Mouse (Mus musculus) heart, embryonic 12.5 days (tissue): Measurements from ENCODE around the gene Smc3. TPM values are rescaled to one million over a fixed set of nuclear protein-coding genes. Genes with fewer than 3 reads are reported as not detected.
"Not testable (repeated sequence)": the region's sequence is repeated elsewhere in the genome, so short reads cannot be mapped to it uniquely, and the experiment has no call there.

Source experiments
- ATAC-seq: fragments of 200-750 bp; cut with Nextera tagmentation; 2 replicates; pipeline ENCODE4 v1.8.0; 2017; ENCODE audit warnings: moderate TSS enrichment, moderate library complexity; ENCODE audit not compliant: insufficient number of reproducible peaks, low FRiP score
- H3K27ac ChIP-seq: fragments of 300-500 bp; sonication (generic); 2 replicates; pipeline ENCODE4 v1.5.1; 2016; ENCODE audit warnings: mild to moderate bottlenecking, moderate library complexity; ENCODE audit not compliant: poor library complexity, severe bottlenecking
- H3K27me3 ChIP-seq: fragments of 300-500 bp; sonication (generic); replicated peaks from 2 replicates; pipeline ENCODE4 v1.6.1; 2016; ENCODE audit warnings: mild to moderate bottlenecking, moderate library complexity
- H3K36me3 ChIP-seq: fragments of 300-500 bp; sonication (generic); 2 replicates; pipeline ENCODE4 v1.6.1; 2016; ENCODE audit warnings: mild to moderate bottlenecking, moderate library complexity
- H3K4me1 ChIP-seq: fragments of 300-500 bp; sonication (generic); replicated peaks from 2 replicates; pipeline ENCODE4 v1.6.1; 2016; ENCODE audit warnings: mild to moderate bottlenecking
- H3K4me2 ChIP-seq: fragments of 300-500 bp; sonication (generic); 2 replicates; pipeline ENCODE4 v1.6.1; 2016; ENCODE audit warnings: mild to moderate bottlenecking, moderate library complexity
- H3K4me3 ChIP-seq: fragments of 300-500 bp; sonication (generic); 2 replicates; pipeline ENCODE4 v1.5.1; 2016; ENCODE audit warnings: mild to moderate bottlenecking
- H3K9ac ChIP-seq: fragments of 300-500 bp; sonication (generic); 2 replicates; pipeline ENCODE4 v1.6.1; 2016; ENCODE audit warnings: mild to moderate bottlenecking, moderate library complexity
- H3K9me3 ChIP-seq: fragments of 300-500 bp; sonication (generic); replicated peaks from 2 replicates; pipeline ENCODE4 v1.6.1; 2016; ENCODE audit warnings: mild to moderate bottlenecking, moderate library complexity
- WGBS: fragments of 180-500 bp; shearing (Covaris S2); methylation state at CpG from one replicate; pipeline ENCODE4 v1.1.7; 2016; 5-methylcytosine and 5-hydroxymethylcytosine counted together
- polyA plus RNA-seq: library from polyadenylated mRNA; unstranded; fragments of >200 nt; fragmentation: Nextera tagmentation; extraction: Ambion mirVana; gene quantifications from 2 replicates; pipeline ENCODE4 v1.2.1, GENCODE M21; 2016

Smc3 gene
- polyA plus RNA-seq, 1 experiment from 2014 or later = 45.6 TPM

DNA sequence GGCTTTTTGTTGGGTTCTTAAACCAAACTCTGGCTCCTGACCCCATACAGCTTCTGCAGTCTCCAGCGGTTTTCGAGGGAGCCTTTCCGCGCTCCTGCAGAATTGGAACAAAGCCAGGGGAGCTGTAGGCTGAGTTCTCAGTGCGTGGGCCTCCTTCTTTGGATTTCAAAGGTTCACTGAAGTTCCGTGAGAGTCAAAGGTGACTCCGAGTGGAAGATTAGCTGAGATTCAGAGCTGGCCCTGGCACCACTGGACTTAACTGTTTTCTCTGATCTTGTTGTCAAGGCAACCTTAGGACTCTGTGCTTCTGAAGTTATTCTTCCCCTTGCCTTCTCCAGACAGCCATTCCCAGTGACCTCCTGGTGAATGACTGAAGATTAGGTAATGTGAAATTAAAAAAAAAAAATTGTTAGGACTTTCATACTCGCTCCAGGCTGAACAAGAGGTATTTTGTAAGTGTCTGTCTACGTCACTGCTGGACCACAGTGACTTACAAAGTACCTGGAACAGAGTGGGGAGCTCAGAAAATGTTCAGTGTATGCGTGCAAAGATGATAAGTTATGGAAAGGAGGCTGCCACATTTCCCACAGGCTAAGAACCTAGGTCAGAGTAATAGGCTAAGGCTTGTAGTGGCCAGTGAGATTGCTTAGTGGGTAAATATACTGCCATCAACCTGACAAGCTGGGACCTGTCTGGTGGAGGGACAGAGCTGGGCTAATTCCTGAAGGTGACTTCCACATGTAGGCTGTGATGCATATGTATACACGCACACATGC is 23.0 kb upstream of the Smc3 start:
- Histone ChIP-seq H3K4me1 (peaks cover 40% of the 10 kb centered on the region), H3K27me3 (no peaks in the 10 kb centered on the region), H3K36me3 (no peaks in the 10 kb centered on the region), H3K4me3 (no peak overlapping the region), H3K4me2 (no peak overlapping the region; the same call in 1 of the 2 replicates), H3K27ac (peak overlapping the region; percentile 40), H3K9me3 (no peaks in the 10 kb centered on the region), H3K9ac (no peak overlapping the region; the same call in 1 of the 2 replicates)
- no peak for ATAC-seq
- WGBS = 50% methylated on average over 11 of the region's 11 CpGs

DNA sequence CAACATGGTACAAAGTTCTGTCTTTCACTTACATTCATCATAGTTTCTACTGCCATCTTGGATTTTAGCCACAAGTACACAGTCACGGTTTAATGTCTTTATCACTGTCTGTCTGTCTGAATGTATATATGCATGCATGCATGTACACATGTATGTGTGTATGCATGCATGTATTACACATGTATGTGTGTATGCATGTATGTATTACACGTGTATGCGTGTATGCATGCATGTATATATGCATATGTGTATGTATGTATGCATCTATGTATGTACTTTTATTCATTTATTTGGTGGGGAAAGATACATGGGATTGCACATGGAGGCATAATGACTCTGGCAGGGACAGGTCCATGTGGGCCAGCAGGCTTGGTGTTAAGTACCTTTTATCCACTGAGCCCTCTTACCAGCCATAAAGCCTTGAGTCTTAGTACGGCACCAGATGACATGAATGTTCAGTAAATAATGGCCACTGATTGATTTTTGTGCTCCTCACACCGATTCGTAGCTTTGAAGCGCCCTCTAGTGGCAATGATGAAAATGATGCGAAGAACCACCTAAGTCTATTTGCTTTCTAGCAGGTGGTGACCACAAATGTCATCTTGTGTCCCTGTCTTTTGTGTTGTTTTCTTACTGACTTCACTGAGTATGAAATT is 21.5 kb upstream of the Smc3 start:
- Histone ChIP-seq H3K4me1 (peaks cover 35% of the 10 kb centered on the region), H3K9ac (no peak overlapping the region), H3K27me3 (no peaks in the 10 kb centered on the region), H3K4me3 (no peak overlapping the region), H3K27ac (no peak overlapping the region), H3K4me2 (no peak overlapping the region), H3K9me3 (0 out of 2 replicates have a peak, but pooled peaks cover under 1% of the 10 kb centered on the region), H3K36me3 (no peaks in the 10 kb centered on the region)
- ATAC-seq = peak; percentile 45; the same call in 1 of the 2 replicates
- WGBS = 10% methylated on average over 8 of the region's 8 CpGs

DNA sequence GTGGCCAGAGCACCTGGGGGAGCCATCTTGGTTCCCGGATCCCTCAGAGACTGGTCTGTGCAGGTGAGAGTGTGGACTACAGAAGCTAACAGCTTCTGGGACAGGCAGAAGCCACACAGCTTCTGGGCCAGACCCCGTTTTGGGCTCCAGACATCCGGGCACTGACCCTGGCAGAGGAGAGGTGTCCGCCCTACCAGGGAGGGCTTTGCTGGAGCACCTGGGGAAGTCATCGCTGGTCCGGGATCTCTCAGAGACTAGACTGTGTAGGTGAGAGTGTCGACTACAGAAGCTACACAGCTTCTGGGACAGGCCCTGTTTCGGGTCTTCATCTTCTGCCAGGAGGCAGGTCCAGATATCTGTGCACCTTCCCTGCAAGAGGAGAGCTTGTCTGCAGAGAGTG is 19.9 kb upstream of the Smc3 start:
- H3K9me3 ChIP-seq = peaks cover 16% of the 10 kb centered on the region
- H3K36me3 ChIP-seq, H3K27me3 ChIP-seq, H3K4me3 ChIP-seq, H3K9ac ChIP-seq, H3K27ac ChIP-seq, H3K4me2 ChIP-seq, ATAC-seq: not testable (repeated sequence)
- peaks cover 25% of the 10 kb centered on the region for H3K4me1 ChIP-seq
- 82% methylated on average over 8 of the region's 8 CpGs for WGBS

DNA sequence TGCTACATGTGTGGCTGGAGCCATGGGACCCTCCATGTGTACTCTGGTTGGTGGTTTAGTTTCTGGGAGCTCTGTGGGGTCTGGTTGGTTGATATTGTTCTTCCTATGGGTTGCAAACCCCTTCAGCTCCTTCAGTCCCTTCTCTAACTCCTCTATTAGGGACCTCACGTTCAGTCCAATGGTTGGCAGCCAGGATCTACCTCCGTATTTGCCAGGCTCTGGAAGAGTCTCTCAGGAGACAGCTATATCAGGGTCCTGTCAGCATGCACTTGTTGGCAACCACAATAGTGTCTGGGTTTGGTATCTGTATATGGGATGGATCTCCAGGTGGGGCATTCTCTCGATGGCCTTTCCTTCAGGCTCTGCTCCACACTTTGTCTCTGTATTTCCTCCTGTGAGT is 12.5 kb upstream of the Smc3 start:
- H3K4me2 ChIP-seq, ATAC-seq, H3K27me3 ChIP-seq, H3K27ac ChIP-seq, H3K4me3 ChIP-seq, H3K4me1 ChIP-seq, H3K9ac ChIP-seq, H3K36me3 ChIP-seq: not testable (repeated sequence)
- H3K9me3 ChIP-seq = peaks cover 25% of the 10 kb centered on the region
- WGBS = 81% methylated on average over 3 of the region's 3 CpGs

GRCm38 (mm10) chr19:53588968-53589367 is 11.2 kb upstream of the Smc3 start, which contains the start of gene Nutf2-ps1:
Gene Nutf2-ps1 (minus strand): TSS chr19:53589068.
- not testable (repeated sequence) for H3K4me3 ChIP-seq, H3K4me1 ChIP-seq, H3K4me2 ChIP-seq, H3K9ac ChIP-seq, H3K27ac ChIP-seq, H3K27me3 ChIP-seq, H3K36me3 ChIP-seq, ATAC-seq
- H3K9me3 ChIP-seq = peaks cover 22% of the 10 kb centered on the region
- 91% methylated on average over 7 of the region's 7 CpGs for WGBS

DNA sequence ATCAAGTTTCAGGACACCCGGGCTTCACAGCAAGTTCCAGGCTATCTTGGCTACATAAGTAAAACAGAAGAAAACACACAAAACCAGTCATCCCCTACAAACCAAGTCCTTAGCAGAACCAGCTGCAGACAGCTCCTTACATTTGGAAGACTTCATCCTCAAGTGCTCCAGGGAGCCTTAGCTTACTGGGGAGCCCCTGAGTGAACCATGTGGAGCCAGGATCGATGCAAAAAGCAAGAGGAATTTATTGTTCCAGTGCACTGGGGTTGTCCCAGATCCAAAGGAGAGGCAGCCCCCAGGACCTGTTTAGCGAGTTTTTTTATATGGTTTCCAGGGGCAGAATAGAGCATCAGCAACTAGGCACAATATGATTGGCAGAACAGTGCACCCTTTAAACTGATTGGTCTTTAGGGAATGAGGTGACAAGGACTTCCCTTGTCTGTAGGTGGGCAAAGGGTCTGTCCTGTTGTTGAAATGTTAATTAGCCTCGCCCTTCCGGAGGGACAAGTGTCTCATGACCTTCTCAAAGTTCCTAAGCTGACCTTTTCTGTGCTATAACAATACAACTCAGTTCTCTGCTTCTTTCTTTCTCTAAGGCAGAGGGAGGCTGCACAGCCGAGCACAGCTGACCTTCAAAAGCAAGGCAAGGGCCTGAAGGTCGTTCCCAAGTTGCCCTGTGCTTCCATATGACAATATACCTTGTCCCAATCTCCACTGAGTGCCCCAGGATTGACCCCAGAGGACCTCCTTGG is 3.3 kb upstream of the Smc3 start:
- no peak overlapping the region for H3K4me3 ChIP-seq
- H3K9ac ChIP-seq = no peak overlapping the region
- H3K4me2 ChIP-seq = no peak overlapping the region
- no peak for ATAC-seq
- H3K36me3 ChIP-seq = no peaks in the 10 kb centered on the region
- WGBS = 62% methylated on average over 7 of the region's 7 CpGs
- H3K27ac ChIP-seq = no peak overlapping the region
- peaks cover 4% of the 10 kb centered on the region for H3K4me1 ChIP-seq
- no peaks in the 10 kb centered on the region for H3K9me3 ChIP-seq
- no peaks in the 10 kb centered on the region for H3K27me3 ChIP-seq

DNA sequence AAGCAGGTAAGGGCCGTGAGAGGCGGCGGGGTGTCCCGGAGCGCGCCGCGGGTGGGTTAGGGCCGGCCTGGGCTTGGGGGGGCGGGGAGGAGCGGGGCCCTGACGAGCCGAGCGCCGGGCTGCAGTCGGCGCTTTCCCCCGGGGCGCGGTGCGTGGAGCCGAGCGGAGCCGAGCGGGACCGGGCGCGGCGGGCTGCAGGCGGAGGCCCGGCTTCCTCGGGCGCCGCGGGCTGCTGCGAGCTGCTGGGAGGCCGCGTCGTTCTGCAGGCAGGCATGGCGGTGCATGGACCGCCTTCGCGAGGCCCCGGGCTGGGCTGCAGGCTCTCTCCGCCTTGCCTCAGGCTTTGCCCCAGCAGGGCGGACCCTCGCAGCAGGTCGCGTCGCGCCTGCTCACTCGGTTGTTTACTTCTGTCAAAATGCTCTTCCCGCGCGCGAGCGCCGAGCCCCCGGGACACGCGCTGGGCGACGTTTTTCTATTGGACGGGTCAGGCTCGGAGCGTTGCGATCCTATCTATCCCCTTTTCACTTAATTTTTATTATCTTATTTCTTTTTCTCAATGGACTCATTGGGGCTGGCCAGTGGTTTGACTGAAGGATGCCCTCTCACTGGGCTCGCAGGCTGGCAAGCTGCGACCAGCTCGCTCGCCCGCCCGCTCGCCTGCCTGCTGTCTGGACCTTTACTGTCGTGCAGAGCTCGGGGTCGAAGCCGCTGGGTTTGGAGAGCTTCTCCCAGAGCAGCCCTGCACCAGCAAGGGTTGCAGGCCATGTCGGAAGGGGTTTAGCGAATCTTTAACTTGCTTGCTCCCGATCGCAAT is 558 bp downstream of the Smc3 start:
- peak; percentile 77 for ATAC-seq
- Histone ChIP-seq H3K4me1 (peaks cover 14% of the 10 kb centered on the region), H3K9me3 (no peaks in the 10 kb centered on the region), H3K4me3 (peak overlapping the region; percentile 96), H3K4me2 (peak overlapping the region; percentile 86), H3K9ac (peak overlapping the region; percentile 95), H3K27me3 (no peaks in the 10 kb centered on the region), H3K36me3 (peaks cover 8% of the 10 kb centered on the region), H3K27ac (peak overlapping the region; percentile 84)
- under 1% methylated on average over 73 of the region's 82 CpGs for WGBS

DNA sequence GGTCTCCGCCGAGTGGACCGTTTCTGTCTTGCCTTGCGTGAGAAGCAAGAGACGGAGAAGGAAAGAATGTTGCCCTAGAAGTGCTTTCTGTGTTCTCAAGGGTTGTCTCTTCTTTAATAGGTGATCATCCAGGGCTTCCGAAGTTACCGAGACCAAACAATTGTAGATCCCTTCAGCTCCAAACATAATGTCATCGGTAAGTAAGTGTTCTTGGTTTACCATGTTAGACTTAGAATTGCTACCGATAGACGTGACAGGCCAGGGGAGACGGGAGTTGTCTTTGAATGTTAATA is 1.1 kb downstream of the Smc3 start:
- no peaks in the 10 kb centered on the region for H3K9me3 ChIP-seq
- H3K9ac ChIP-seq = peak overlapping the region; percentile 95
- H3K27ac ChIP-seq = no peak overlapping the region
- no peaks in the 10 kb centered on the region for H3K27me3 ChIP-seq
- H3K4me2 ChIP-seq = peak overlapping the region; percentile 86
- peaks cover 11% of the 10 kb centered on the region for H3K36me3 ChIP-seq
- peak overlapping the region; percentile 96 for H3K4me3 ChIP-seq
- H3K4me1 ChIP-seq = peaks cover 14% of the 10 kb centered on the region
- WGBS = 12% methylated on average over 11 of the region's 11 CpGs
- ATAC-seq = no peak

- peaks cover 19% of the 10 kb centered on the region for H3K4me1 ChIP-seq
- WGBS = 63% methylated on average over 6 of the region's 6 CpGs
- H3K9ac ChIP-seq = no peak overlapping the region
- ATAC-seq = 0 out of 2 replicates have a peak, but pooled peaks have one; percentile 25
- no peaks in the 10 kb centered on the region for H3K9me3 ChIP-seq
- H3K27me3 ChIP-seq = no peaks in the 10 kb centered on the region
- peaks cover 22% of the 10 kb centered on the region for H3K36me3 ChIP-seq
- H3K27ac ChIP-seq = no peak overlapping the region
- no peak overlapping the region for H3K4me2 ChIP-seq
- H3K4me3 ChIP-seq = no peak overlapping the region
Measured at GRCm38 (mm10) chr19:53608921-53609320, 8.7 kb downstream of the Smc3 start.

- Histone ChIP-seq H3K27me3 (no peaks in the 10 kb centered on the region), H3K9ac (no peak overlapping the region), H3K27ac (no peak overlapping the region), H3K9me3 (no peaks in the 10 kb centered on the region), H3K4me1 (no peaks in the 10 kb centered on the region), H3K36me3 (peaks cover 80% of the 10 kb centered on the region), H3K4me3 (no peak overlapping the region), H3K4me2 (no peak overlapping the region)
- WGBS = 80% methylated on average over 13 of the region's 13 CpGs
- no peak for ATAC-seq
Measured at GRCm38 (mm10) chr19:53621681-53622080, 21.5 kb downstream of the Smc3 start.
